Mouse (Mus musculus): ENCODE data around the gene Ubr2. TPM values are rescaled to one million over a fixed set of nuclear protein-coding genes. Genes with fewer than 3 reads are reported as not detected.

The Ubr2 gene
- total and polyA plus RNA-seq, 2 experiments from 2014 or later = 7.8 to 23.1 TPM

DNA sequence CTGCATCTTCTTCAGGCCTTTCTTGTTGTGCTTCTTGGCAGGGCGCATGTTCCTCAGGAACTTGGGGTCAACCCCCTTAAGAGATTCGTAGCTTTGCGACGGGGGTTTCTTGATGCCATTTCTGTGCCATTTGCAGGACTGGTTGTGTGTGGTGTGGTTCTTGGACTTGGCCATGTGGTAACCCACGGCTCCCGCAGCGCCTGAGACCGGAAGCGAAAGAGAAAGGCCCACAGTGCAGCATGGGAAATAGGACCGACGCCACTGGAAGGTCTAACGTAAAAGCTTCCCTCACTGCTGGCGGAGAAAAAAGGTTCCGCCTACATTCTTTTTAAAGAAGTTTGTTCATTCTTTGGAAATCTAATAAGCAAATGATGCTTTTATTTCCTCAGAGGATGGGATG is 32.5 kb upstream of the Ubr2 start:
- Histone ChIP-seq H3K4me3 (ENCODE audit: low read depth, low read length) (no peak overlapping the region), H3K9me3 (ENCODE audit: low read length) (no peaks in the 10 kb centered on the region), H3K36me3 (ENCODE audit: insufficient read depth) (no peaks in the 10 kb centered on the region), H3K4me1 (ENCODE audit: insufficient read depth) (no peaks in the 10 kb centered on the region), H3K9ac (no peak overlapping the region), H3K27ac (ENCODE audit: low read depth, low read length) (no peak overlapping the region), H3K27me3 (ENCODE audit: insufficient read depth, low read length) (no peaks in the 10 kb centered on the region), H3K4me2 (ENCODE audit: low read depth) (no peak overlapping the region)
- DNase-seq = no peak
- WGBS = 95% methylated on average over 14 of the region's 14 CpGs
- TF ChIP-seq CTCF (IDR thresholded peaks at IDR 0.05; ENCODE audit: low read depth) = no peak
- no peak for ATAC-seq

DNA sequence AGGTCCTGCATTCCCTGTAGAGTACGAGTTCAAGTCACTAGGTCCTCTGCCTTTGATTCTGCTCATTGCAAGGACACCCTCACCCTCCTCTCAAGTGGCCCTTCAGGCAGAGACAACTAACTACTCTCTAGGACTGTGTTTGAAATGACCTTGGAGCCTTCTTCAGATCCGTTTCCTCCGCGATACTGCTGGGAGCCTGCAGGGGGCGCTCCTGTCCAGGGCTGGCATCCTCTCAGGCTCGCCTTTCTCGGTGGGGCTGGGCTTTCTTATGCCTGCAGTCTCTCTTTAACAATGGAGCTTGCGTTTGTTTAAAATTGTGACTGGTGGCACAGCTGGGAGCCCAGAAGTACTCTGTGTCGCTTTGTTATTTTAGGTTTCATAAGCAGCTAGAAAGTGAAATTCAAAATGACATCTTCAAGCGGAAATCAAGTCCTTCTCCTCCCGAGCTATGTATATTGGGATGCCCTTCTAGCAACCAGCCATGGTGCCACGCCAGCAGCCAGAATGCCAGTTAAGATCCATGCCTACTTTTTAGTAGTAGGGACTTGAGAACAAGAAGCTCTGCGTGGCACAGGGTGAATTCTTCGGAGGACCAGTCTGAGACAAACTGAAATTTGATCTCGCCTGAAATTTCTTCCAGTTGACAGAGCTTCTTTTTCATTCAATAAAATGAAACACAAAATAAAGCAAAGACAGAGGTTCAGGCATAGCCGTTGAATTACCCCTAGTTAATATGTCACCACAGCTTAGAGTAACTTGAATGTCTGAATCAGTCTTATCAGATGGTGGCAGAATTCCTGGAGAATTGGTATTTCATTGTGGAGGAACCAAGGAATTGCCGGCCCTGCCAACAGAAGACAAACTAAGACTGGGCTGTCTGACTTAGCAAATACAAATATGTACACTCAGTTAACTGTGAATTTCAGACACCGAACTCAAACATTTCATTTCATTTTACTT is 28.8 kb upstream of the Ubr2 start:
- Histone ChIP-seq H3K27ac (ENCODE audit: low read depth, low read length) (peak overlapping the region; percentile 76), H3K4me3 (ENCODE audit: low read depth, low read length) (peak overlapping the region; percentile 25), H3K4me1 (ENCODE audit: insufficient read depth) (no peaks in the 10 kb centered on the region), H3K9me3 (ENCODE audit: low read length) (no peaks in the 10 kb centered on the region), H3K36me3 (ENCODE audit: insufficient read depth) (no peaks in the 10 kb centered on the region), H3K27me3 (ENCODE audit: insufficient read depth, low read length) (no peaks in the 10 kb centered on the region), H3K9ac (peak overlapping the region; percentile 22), H3K4me2 (ENCODE audit: low read depth) (peak overlapping the region; percentile 45)
- peak; percentile 93 for ATAC-seq
- DNase-seq = peak; percentile 91
- TF ChIP-seq CTCF (IDR thresholded peaks at IDR 0.05; ENCODE audit: low read depth) = peak; percentile 99
- 12% methylated on average over 18 of the region's 18 CpGs for WGBS

GRCm38 (mm10) chr17:47034536-47034935 is 24.2 kb upstream of the Ubr2 start:
- Histone ChIP-seq H3K4me3 (ENCODE audit: low read depth, low read length) (no peak overlapping the region), H3K36me3 (ENCODE audit: insufficient read depth) (no peaks in the 10 kb centered on the region), H3K4me1 (ENCODE audit: insufficient read depth) (no peaks in the 10 kb centered on the region), H3K9ac (no peak overlapping the region), H3K9me3 (ENCODE audit: low read length) (no peaks in the 10 kb centered on the region), H3K4me2 (ENCODE audit: low read depth) (no peak overlapping the region), H3K27ac (ENCODE audit: low read depth, low read length) (no peak overlapping the region), H3K27me3 (ENCODE audit: insufficient read depth, low read length) (no peaks in the 10 kb centered on the region)
- ATAC-seq (no peak), DNase-seq (no peak)
- TF ChIP-seq CTCF (IDR thresholded peaks at IDR 0.05; ENCODE audit: low read depth) = no peak

DNA sequence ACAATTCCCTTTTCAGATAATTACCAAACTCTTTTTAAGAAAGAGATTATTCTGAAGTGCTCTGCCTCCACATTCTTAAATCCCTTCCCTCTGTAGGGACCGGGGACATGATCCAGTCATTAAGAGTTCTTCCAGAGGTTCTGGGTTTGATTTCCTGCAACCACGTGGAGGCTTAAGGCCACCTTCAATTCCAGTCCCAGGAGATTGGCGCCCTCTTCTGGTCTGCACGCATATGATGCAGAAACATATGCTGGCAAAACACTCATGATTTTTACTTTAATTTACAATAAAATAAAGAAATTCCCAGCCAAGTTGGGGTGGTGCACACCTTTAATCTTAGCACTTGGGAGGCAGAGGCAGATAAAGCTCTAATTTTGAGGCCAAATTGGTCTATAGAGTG is 23.3 kb upstream of the Ubr2 start:
- Histone ChIP-seq H3K27me3 (ENCODE audit: insufficient read depth, low read length) (no peaks in the 10 kb centered on the region), H3K9ac (no peak overlapping the region), H3K4me3 (ENCODE audit: low read depth, low read length) (no peak overlapping the region), H3K27ac (ENCODE audit: low read depth, low read length) (no peak overlapping the region), H3K4me2 (ENCODE audit: low read depth) (no peak overlapping the region), H3K4me1 (ENCODE audit: insufficient read depth) (no peaks in the 10 kb centered on the region), H3K36me3 (ENCODE audit: insufficient read depth) (no peaks in the 10 kb centered on the region), H3K9me3 (ENCODE audit: low read length) (no peaks in the 10 kb centered on the region)
- ATAC-seq (no peak), DNase-seq (peak; percentile 53)
- peak; percentile 75 for TF ChIP-seq CTCF (IDR thresholded peaks at IDR 0.05; ENCODE audit: low read depth)
- WGBS = 3% methylated on average over 4 of the region's 4 CpGs

DNA sequence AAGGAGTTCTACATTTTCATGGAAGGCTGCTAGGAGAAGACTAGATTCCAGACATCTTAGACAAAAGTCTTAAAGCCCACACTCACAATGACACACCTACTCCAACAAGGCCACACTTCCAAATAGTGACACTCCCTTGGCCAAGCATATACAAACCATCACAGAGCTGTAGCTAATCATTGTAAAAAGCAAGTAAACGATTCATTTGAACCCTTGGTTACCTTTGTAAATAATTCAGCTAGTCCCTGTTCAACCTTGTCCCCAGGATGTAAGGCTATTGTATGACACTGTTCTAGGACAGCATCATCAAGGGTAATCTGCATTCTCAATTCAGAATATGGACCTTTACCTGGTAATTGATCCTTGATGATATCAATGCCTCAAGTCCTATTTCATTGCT is 14.4 kb upstream of the Ubr2 start:
- H3K36me3 ChIP-seq (ENCODE audit: insufficient read depth) = no peaks in the 10 kb centered on the region
- WGBS = 82% methylated on average over 1 of the region's 1 CpGs

GRCm38 (mm10) chr17:47023369-47023768 is 13.0 kb upstream of the Ubr2 start:
- Histone ChIP-seq H3K4me3 (ENCODE audit: low read depth, low read length) (no peak overlapping the region), H3K9me3 (ENCODE audit: low read length) (no peaks in the 10 kb centered on the region), H3K36me3 (ENCODE audit: insufficient read depth) (no peaks in the 10 kb centered on the region), H3K27me3 (ENCODE audit: insufficient read depth, low read length) (no peaks in the 10 kb centered on the region), H3K27ac (ENCODE audit: low read depth, low read length) (no peak overlapping the region), H3K9ac (no peak overlapping the region), H3K4me2 (ENCODE audit: low read depth) (no peak overlapping the region), H3K4me1 (ENCODE audit: insufficient read depth) (no peaks in the 10 kb centered on the region)
- TF ChIP-seq CTCF (IDR thresholded peaks at IDR 0.05; ENCODE audit: low read depth) = no peak
- WGBS = 91% methylated on average over 1 of the region's 1 CpGs
- no peak for ATAC-seq
- no peak for DNase-seq

More for the DNA sequence above, 14.4 kb upstream of the Ubr2 start:
- no peaks in the 10 kb centered on the region for H3K9me3 ChIP-seq (ENCODE audit: low read length)
- H3K27ac ChIP-seq (ENCODE audit: low read depth, low read length) = no peak overlapping the region
- TF ChIP-seq CTCF (IDR thresholded peaks at IDR 0.05; ENCODE audit: low read depth) = no peak
- H3K4me3 ChIP-seq (ENCODE audit: low read depth, low read length) = no peak overlapping the region
- H3K4me2 ChIP-seq (ENCODE audit: low read depth) = no peak overlapping the region
- ATAC-seq = no peak
- no peak overlapping the region for H3K9ac ChIP-seq
- no peaks in the 10 kb centered on the region for H3K27me3 ChIP-seq (ENCODE audit: insufficient read depth, low read length)
- DNase-seq = no peak
- no peaks in the 10 kb centered on the region for H3K4me1 ChIP-seq (ENCODE audit: insufficient read depth)

DNA sequence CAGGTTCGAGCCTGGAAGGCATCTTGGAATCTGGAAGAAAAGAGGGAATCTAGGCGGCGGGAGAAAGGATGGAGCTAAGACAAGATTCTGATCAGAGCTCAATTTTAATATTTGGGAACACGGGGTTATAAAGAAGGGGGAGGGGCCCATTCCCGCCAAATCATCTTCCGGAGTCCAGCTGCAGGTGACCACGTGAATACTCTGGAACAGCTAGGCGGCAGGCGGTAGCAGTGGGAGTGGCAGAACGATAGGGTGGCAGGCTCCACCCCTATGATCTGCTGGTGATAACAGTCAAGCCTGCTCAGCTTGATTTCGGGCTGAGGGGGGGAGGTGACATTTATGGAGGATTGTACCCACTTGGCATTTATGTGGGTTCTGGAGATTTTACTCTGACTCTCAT is 2.5 kb upstream of the Ubr2 start:
- WGBS = 42% methylated on average over 11 of the region's 11 CpGs
- no peak overlapping the region for H3K4me3 ChIP-seq (ENCODE audit: low read depth, low read length)
- no peak for ATAC-seq

More for the DNA sequence above, 2.5 kb upstream of the Ubr2 start:
- Histone ChIP-seq H3K4me1 (ENCODE audit: insufficient read depth) (peaks cover 6% of the 10 kb centered on the region; the same call in 1 of the 2 replicates), H3K9me3 (ENCODE audit: low read length) (no peaks in the 10 kb centered on the region), H3K9ac (no peak overlapping the region), H3K36me3 (ENCODE audit: insufficient read depth) (no peaks in the 10 kb centered on the region), H3K27ac (ENCODE audit: low read depth, low read length) (no peak overlapping the region), H3K27me3 (ENCODE audit: insufficient read depth, low read length) (no peaks in the 10 kb centered on the region), H3K4me2 (ENCODE audit: low read depth) (no peak overlapping the region)
- no peak for TF ChIP-seq CTCF (IDR thresholded peaks at IDR 0.05; ENCODE audit: low read depth)
- no peak for DNase-seq
